Mouse (Mus musculus) Patski (cell line): ENCODE data around the gene Abcc4. TPM values are rescaled to one million over a fixed set of nuclear protein-coding genes. Genes with fewer than 3 reads are reported as not detected.
"Not testable (repeated sequence)": the region's sequence is repeated elsewhere in the genome, so short reads cannot be mapped to it uniquely, and the experiment has no call there.

ENCODE experiments used
- ATAC-seq: fragments of 100-300 bp; one replicate; pipeline ENCODE4 v1.8.0; 2021
- CTCF ChIA-PET: fragments of 350-600 bp; sonication (Branson Sonifier 250); formaldehyde crosslinking; loops from one replicate; lab custom pipeline; 2022; ENCODE audit warnings: inconsistent platforms; lab: Charles Lee
- POLR2A ChIA-PET: fragments of 350-600 bp; sonication (Branson Sonifier 250); formaldehyde crosslinking; loops from one replicate; lab custom pipeline; 2022; ENCODE audit warnings: antibody characterized with exemption, inconsistent platforms; lab: Charles Lee
- DNase-seq: peaks from one replicate; pipeline ENCODE4 v3.0.0-alpha.2; 2011; ENCODE audit warnings: low read depth, low spot score
- H3K27me3 ChIP-seq: fragments of 371-371 bp; one replicate; pipeline ENCODE4 v1.5.1; 2021
- CTCF ChIP-seq: fragments of 100-300 bp; IDR thresholded peaks from one replicate; pipeline ENCODE4 v1.5.1; 2021
- in situ Hi-C: fragments of 300-500 bp; cut with MboI; formaldehyde crosslinking; loops from 3 replicates; pipeline ENCODE4 v1.11.1; 2018; ENCODE audit warnings: low pct_unique_long_range_greater_than_20kb, mixed read lengths
- polyA plus RNA-seq: library from polyadenylated mRNA; unstranded; gene quantifications from one replicate; pipeline ENCODE4 v1.2.3, GENCODE M21; 2021

The Abcc4 gene
- polyA plus RNA-seq, 1 experiment from 2014 or later, result 52.8 TPM

DNA sequence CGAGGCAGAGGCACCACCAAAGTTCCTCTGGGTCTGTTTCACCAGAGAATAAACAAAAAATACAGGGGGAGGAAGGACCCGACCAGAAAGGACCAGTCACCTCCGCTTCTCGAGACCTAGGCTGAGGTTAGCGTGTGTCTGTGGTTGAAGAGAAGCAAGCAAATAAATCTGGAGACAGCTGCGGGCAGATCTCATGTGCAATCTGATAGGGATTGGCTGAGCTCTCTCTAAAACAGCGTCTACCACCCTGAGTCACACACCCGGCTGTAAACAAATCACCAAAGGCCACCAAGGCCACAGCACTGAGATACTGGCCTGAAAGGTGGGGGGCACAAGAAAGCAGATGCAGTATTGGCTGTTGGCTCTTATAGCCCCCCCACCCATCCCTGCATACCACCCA, 24.9 kb downstream of the Abcc4 start:
- CTCF ChIA-PET, result no interaction called here
- in situ Hi-C loops, result no loop called here
- TF ChIP-seq CTCF, result no peak
- ATAC-seq, result no peak
- POLR2A ChIA-PET, result no interaction called here
- no peaks in the 10 kb centered on the region for H3K27me3 ChIP-seq
- DNase-seq, result no peak

DNA sequence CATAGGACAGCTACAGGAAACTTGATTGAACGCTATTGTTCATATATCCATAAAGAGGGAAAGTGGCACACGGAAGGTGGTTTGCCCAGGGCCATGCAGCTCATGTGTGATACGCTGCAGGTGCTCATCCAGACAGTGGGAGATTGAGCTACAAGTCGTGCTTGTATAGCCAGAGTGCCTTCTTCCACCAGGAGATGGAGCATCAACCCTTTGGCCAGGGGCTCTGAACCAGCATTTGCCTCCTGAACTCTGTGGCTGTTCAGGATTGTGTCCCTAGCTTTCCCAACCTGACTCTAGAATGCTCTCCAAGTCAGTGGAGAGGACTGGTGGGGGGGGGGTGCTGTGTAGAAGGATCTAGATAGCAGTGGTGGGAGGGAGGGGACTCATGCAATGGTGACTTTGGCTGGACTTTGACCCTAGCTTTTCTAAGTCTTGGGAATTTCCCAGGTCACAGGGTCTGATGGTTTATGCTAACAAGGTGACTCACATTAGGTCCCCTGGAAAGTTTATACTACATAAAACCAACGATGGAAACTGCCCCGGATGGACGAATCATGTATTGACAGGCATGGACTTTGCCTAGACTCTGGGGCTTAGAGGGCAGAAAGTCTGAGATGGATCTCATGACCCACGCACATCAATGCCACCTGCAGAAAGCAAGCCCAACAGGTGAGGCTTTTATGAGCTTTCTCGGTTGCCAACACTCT, 27.6 kb downstream of the Abcc4 start:
- ATAC-seq (peak; percentile 59), DNase-seq (peak; percentile 82)
- ChIA-PET POLR2A (interaction anchor here (0.7 kb wide), 1 partner anchor 33 kb away, joined by 3 read pairs; no protein-coding TSS in a partner anchor), CTCF (no interaction called here)
- in situ Hi-C loops, result no loop called here
- no peaks in the 10 kb centered on the region for H3K27me3 ChIP-seq
- TF ChIP-seq CTCF, result no peak

GRCm38 (mm10) chr14:118676308-118676994, 29.6 kb downstream of the Abcc4 start:
- CTCF ChIA-PET, result interaction anchor here (1.8 kb wide), 1 partner anchor 22 kb away, joined by 3 read pairs; no protein-coding TSS in a partner anchor
- in situ Hi-C loops, result no loop called here
- H3K27me3 ChIP-seq, result no peaks in the 10 kb centered on the region
- DNase-seq (no peak), ATAC-seq (no peak)
- POLR2A ChIA-PET, result interaction anchor here (0.8 to 1.2 kb wide), 2 partner anchors 9 to 16 kb away, joined by 3 read pairs; no protein-coding TSS in a partner anchor
- TF ChIP-seq CTCF, result no peak

DNA sequence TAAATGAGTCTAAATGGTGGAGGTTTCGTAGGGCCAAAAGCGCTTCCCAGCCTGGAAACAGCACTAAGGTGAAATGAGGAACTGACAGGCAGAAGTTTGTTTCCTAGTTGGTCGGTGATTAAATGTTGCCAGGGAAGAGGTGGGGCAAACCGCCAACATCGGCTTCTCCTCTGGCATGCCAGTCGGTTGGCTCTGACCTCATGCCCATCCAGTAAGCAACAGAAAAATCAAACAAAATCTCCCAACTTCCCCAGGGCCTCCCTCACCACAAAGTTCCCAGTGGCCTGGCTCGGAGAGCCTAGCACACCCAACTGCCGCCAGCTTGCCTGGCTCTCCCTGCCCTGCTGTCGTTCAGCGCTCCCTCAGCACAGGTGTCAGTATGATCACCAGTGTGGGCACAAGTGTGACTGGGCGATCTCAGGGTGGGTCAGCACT, 31.3 kb downstream of the Abcc4 start:
- ChIA-PET CTCF (interaction anchor here (1.2 kb wide), 1 partner anchor 94 kb away, joined by 4 read pairs; no protein-coding TSS in a partner anchor), POLR2A (interaction anchor here (0.8 to 1.0 kb wide), 2 partner anchors 13 to 133 kb away, joined by 3 to 4 read pairs; no protein-coding TSS in a partner anchor)
- TF ChIP-seq CTCF, result no peak
- peak; percentile 68 for ATAC-seq
- peak; percentile 75 for DNase-seq
- no peaks in the 10 kb centered on the region for H3K27me3 ChIP-seq
- in situ Hi-C loops, result no loop called here

GRCm38 (mm10) chr14:118674224-118674623, 31.8 kb downstream of the Abcc4 start:
- ATAC-seq (no peak), DNase-seq (no peak)
- ChIA-PET CTCF (interaction anchor here (1.3 kb wide), 1 partner anchor 57 kb away, joined by 3 read pairs; no protein-coding TSS in a partner anchor), POLR2A (no interaction called here)
- in situ Hi-C loops, result no loop called here
- TF ChIP-seq CTCF, result no peak
- no peaks in the 10 kb centered on the region for H3K27me3 ChIP-seq

- no peak for ATAC-seq
- POLR2A ChIA-PET, result no interaction called here
- no peak for DNase-seq
- no peaks in the 10 kb centered on the region for H3K27me3 ChIP-seq
- in situ Hi-C loops, result no loop called here
- no peak for TF ChIP-seq CTCF
- CTCF ChIA-PET, result interaction anchor here (1.3 kb wide), 1 partner anchor 56 kb away, joined by 3 read pairs; no protein-coding TSS in a partner anchor
Measured at GRCm38 (mm10) chr14:118673501-118673900, 32.5 kb downstream of the Abcc4 start.

- in situ Hi-C loops, POLR2A ChIA-PET: not testable (repeated sequence)
- CTCF ChIA-PET, result interaction anchor here (1.3 kb wide), 1 partner anchor 56 kb away, joined by 3 read pairs; no protein-coding TSS in a partner anchor
Measured at GRCm38 (mm10) chr14:118672931-118673330, 33.1 kb downstream of the Abcc4 start.

DNA sequence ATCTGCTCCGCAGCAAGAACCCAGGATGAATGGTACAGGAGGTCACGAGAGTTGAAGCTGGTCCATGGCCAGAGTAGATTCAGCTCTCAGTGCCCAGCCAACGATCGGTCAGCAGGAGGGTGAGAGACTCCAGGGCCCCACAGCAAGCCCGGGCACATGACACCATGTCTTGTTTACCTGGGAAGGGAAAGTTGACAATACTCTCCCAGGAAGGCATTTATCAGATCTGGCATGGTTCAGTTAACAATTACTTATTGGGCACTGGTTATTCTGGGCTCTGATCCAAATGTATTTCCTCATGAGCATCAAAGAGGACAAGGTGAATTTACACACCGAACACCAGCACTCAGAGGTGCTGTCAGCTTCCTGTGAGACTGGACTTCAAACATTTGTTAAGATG, 38.5 kb downstream of the Abcc4 start:
- peak; percentile 81 for DNase-seq
- ChIA-PET POLR2A (interaction anchor here (1.3 kb wide), 1 partner anchor 9 kb away, joined by 3 read pairs; no protein-coding TSS in a partner anchor), CTCF (interaction anchor here (1.2 to 1.5 kb wide), 3 partner anchors 10 to 36 kb away, joined by 3 to 5 read pairs (median 3); no protein-coding TSS in a partner anchor)
- in situ Hi-C loops, result no loop called here
- peak; percentile 64 for ATAC-seq
- no peak for TF ChIP-seq CTCF
- H3K27me3 ChIP-seq, result no peaks in the 10 kb centered on the region

More at GRCm38 (mm10) chr14:118672931-118673330, 33.1 kb downstream of the Abcc4 start:
- ATAC-seq, DNase-seq, H3K27me3 ChIP-seq: not testable (repeated sequence)

DNA sequence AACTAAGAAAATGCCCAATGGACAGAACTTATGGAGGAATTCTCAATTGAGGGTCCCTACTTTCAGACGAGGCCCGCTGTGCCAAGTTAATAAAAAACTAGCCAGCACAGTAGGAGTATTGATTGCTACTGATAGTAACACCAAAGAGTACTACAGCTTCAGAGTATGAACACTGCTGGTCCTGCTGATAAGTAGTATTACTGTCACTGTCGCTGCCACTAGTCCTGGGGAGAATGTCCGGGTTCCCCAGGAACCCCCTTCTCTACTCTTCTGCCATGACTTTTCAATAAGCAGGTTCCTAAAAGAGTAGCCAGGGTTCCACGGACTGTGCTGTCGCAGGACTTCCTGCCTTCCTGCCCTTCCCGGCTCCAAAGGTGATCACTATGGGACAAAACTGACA, 41.4 kb downstream of the Abcc4 start:
- in situ Hi-C loops, result no loop called here
- ATAC-seq (no peak), DNase-seq (no peak)
- ChIA-PET POLR2A (no interaction called here), CTCF (no interaction called here)
- H3K27me3 ChIP-seq, result no peaks in the 10 kb centered on the region
- no peak for TF ChIP-seq CTCF

GRCm38 (mm10) chr14:118662625-118663276, 43.3 kb downstream of the Abcc4 start:
- ATAC-seq (no peak), DNase-seq (no peak)
- H3K27me3 ChIP-seq, result no peaks in the 10 kb centered on the region
- in situ Hi-C loops, result no loop called here
- ChIA-PET POLR2A (no interaction called here), CTCF (no interaction called here)
- no peak for TF ChIP-seq CTCF
